Mouse (Mus musculus) heart, embryonic 16.5 days (tissue): ENCODE measurements around the gene Cotl1. TPM values are rescaled to one million over a fixed set of nuclear protein-coding genes. Genes with fewer than 3 reads are reported as not detected.

Source experiments
- ATAC-seq: fragments of 200-750 bp; cut with Nextera tagmentation; replicated peaks from 2 replicates; pipeline ENCODE4 v1.8.0; 2017; ENCODE audit warnings: moderate number of reproducible peaks; ENCODE audit not compliant: insufficient read depth, low FRiP score; ENCODE audit errors: extremely low read depth
- H3K27ac ChIP-seq: fragments of 300-500 bp; sonication (generic); 2 replicates; pipeline ENCODE4 v1.5.1; 2014; ENCODE audit warnings: mild to moderate bottlenecking, low read length, control low read depth, moderate library complexity
- H3K27me3 ChIP-seq: fragments of 300-500 bp; sonication (generic); 2 replicates; pipeline ENCODE4 v1.6.1; 2014; ENCODE audit warnings: low read length, mixed read lengths; ENCODE audit not compliant: control insufficient read depth, insufficient read depth
- H3K36me3 ChIP-seq: fragments of 300-500 bp; sonication (generic); 2 replicates; pipeline ENCODE4 v1.6.1; 2014; ENCODE audit not compliant: control insufficient read depth, insufficient read depth
- H3K4me1 ChIP-seq: fragments of 300-500 bp; sonication (generic); 2 replicates; pipeline ENCODE4 v1.6.1; 2014; ENCODE audit warnings: low read length, mixed read lengths; ENCODE audit not compliant: control insufficient read depth, insufficient read depth
- H3K4me2 ChIP-seq: fragments of 300-500 bp; sonication (generic); 2 replicates; pipeline ENCODE4 v1.6.1; 2014; ENCODE audit warnings: low read depth, mild to moderate bottlenecking, control low read depth, low read length
- H3K4me3 ChIP-seq: fragments of 300-500 bp; sonication (generic); 2 replicates; pipeline ENCODE4 v1.5.1; 2014; ENCODE audit warnings: mild to moderate bottlenecking, control low read depth, low read length
- H3K9ac ChIP-seq: fragments of 300-500 bp; sonication (generic); 2 replicates; pipeline ENCODE4 v1.6.1; 2014; ENCODE audit warnings: low read length, control low read depth
- H3K9me3 ChIP-seq: fragments of 300-500 bp; sonication (generic); replicated peaks from 2 replicates; pipeline ENCODE4 v1.6.1; 2016; ENCODE audit warnings: low read length; ENCODE audit not compliant: control insufficient read depth
- WGBS: fragments of 180-500 bp; shearing (Covaris S2); extraction: QIAGEN DNeasy Blood & Tissue Kit; methylation state at CpG from one replicate; pipeline ENCODE4 v1.1.7; 2014; 5-methylcytosine and 5-hydroxymethylcytosine counted together
- polyA plus RNA-seq: library from polyadenylated mRNA; unstranded; fragments of >200 nt; fragmentation: Nextera tagmentation; extraction: Ambion mirVana; gene quantifications from 2 replicates; pipeline ENCODE4 v1.2.1, GENCODE M21; 2015

Cotl1 gene
- polyA plus RNA-seq, 1 experiment from 2014 or later: 56.1 TPM

DNA sequence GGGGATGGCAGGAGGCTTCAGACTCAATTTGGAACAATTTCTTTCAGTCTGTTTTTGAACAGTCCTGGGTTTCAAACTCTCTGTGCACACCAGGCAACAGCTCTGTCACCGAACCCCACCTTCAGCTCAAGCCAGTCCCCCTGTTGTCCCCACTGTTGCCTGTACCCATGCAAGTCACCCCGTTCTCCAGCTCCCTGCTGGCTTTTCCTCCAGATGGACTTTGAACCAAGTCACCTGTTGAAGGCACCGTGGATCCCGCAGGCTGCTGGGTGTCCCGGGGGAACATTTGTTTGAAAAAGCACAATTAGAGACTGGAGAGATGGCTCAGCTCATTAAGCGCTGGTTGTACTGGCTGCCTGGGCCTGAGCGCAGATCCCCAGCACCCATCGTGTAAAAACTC, 35.1 kb downstream of the Cotl1 start:
- WGBS: 75% methylated on average over 8 of the region's 8 CpGs
- H3K9ac ChIP-seq: no peak overlapping the region
- H3K4me1 ChIP-seq: 0 out of 2 replicates have a peak, but pooled peaks cover 3% of the 10 kb centered on the region
- no peaks in the 10 kb centered on the region for H3K27me3 ChIP-seq
- H3K4me3 ChIP-seq: no peak overlapping the region
- no peak overlapping the region for H3K27ac ChIP-seq
- no peaks in the 10 kb centered on the region for H3K9me3 ChIP-seq
- ATAC-seq: no peak
- H3K4me2 ChIP-seq: no peak overlapping the region
- peaks cover 2% of the 10 kb centered on the region; the same call in 1 of the 2 replicates for H3K36me3 ChIP-seq

DNA sequence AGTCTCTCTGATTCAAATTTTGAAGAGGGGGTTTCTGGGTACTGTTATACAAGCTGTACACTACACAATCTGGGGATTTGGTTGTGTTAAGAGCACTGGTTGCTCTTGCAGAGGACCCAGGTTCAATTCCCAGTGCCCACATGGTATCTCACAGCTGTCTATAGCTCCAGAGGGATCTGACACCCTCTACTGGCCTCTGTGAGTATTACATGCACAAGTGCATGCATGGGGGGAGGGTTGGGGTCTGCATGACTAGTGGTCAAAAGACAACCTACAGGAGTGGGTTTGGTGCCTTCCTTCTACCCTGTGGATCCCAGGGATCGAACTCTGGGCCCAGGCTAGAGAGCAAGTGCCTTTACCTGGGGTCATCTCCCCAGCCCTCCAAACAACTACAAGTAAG, 37.8 kb downstream of the Cotl1 start:
- Histone ChIP-seq H3K36me3 (no peaks in the 10 kb centered on the region), H3K9me3 (no peaks in the 10 kb centered on the region), H3K4me3 (no peak overlapping the region), H3K27me3 (no peaks in the 10 kb centered on the region), H3K4me1 (peaks cover 9% of the 10 kb centered on the region), H3K9ac (no peak overlapping the region), H3K4me2 (no peak overlapping the region), H3K27ac (no peak overlapping the region)
- WGBS: 87% methylated on average over 1 of the region's 1 CpGs
- ATAC-seq: no peak

DNA sequence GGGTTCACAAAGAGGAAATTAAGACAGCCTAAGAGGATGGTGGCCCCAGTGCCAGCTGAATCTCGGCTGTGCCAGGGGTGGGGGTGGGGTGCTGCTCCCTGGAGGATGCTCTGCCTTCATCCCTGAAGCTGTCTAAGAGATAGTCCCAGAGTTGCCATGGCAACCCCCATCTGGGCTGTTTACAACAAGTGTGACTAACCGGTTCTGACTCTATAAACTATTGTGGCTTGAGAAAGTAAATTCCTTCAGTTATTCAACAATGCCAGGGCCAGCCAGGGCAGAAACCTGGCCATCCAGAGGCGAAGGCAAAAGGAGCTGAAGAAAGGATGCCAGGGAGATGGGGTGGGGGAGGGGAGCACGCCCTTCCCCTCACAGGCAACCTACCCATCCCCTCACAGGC, 39.2 kb downstream of the Cotl1 start:
- no peak for ATAC-seq
- H3K9me3 ChIP-seq: no peaks in the 10 kb centered on the region
- no peak overlapping the region for H3K4me2 ChIP-seq
- H3K36me3 ChIP-seq: no peaks in the 10 kb centered on the region
- WGBS: 25% methylated on average over 4 of the region's 4 CpGs
- no peaks in the 10 kb centered on the region for H3K27me3 ChIP-seq
- H3K4me3 ChIP-seq: no peak overlapping the region
- no peak overlapping the region for H3K9ac ChIP-seq
- peaks cover 6% of the 10 kb centered on the region for H3K4me1 ChIP-seq
- no peak overlapping the region for H3K27ac ChIP-seq

DNA sequence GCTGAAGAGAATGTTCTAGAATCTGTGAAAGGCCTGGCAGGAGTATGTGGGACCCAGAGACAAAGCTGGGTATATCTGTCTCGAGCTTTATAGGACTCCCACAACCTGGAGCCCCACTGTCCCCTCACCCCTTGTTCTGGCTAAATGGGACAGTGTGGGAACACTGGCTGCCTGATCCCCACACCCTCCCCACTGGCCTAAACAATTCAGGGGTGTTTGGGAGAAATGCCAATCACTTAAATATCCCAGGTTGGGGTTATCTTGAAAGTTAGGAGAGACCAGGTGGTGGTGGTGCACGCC, 41.4 kb downstream of the Cotl1 start:
- no peaks in the 10 kb centered on the region for H3K9me3 ChIP-seq
- no peak overlapping the region for H3K9ac ChIP-seq
- H3K36me3 ChIP-seq: no peaks in the 10 kb centered on the region
- peaks cover 6% of the 10 kb centered on the region for H3K4me1 ChIP-seq
- peak overlapping the region; percentile 57 for H3K4me2 ChIP-seq
- H3K27ac ChIP-seq: no peak overlapping the region
- H3K4me3 ChIP-seq: no peak overlapping the region
- no peak for ATAC-seq
- H3K27me3 ChIP-seq: no peaks in the 10 kb centered on the region
- WGBS: 65% methylated on average over 2 of the region's 2 CpGs

DNA sequence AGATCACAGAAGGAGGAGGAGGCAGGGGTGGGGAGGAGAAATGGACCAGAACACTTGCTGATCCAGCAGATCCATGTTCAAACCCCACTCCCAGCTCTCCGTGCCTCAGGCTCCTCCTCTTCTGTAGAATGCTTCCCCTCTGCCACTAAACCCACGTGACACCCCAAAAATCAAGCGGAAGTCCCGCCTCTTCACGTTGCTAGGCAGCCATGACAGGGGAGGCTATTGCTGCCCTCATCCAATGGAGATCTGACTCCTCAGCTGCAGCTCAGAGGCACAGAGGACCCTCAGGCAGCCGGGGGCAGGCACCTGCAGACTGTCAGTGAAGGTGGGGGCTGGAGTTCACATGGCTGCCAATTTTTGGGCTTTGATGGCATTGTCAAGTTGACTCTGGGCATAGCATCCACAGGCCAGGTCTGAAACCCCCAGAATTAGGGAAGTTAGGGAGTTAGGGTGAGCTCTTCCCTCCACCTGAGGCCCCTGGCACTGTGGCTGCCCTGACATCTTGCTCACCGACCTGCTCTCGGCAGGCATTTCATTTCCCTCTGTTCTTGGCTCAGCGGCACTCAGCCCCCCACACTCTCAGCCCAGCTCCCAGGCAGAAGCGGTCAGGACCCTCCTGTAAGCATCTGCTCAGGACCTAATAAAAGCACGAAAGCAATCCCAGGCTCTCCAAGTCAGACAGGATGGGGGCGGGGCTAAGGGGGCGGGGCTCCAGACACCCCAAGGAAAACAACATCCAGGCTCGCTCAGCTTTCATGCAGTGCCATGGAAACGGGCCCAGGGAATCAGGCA, 42.0 kb downstream of the Cotl1 start:
- H3K9ac ChIP-seq: 0 out of 2 replicates have a peak overlapping the region, but pooled peaks have one; percentile 41
- H3K36me3 ChIP-seq: no peaks in the 10 kb centered on the region
- peak; percentile 59 for ATAC-seq
- peak overlapping the region; percentile 57 for H3K4me2 ChIP-seq
- peak overlapping the region; percentile 22; the same call in 1 of the 2 replicates for H3K4me3 ChIP-seq
- peak overlapping the region; percentile 34 for H3K27ac ChIP-seq
- peaks cover 6% of the 10 kb centered on the region for H3K4me1 ChIP-seq
- WGBS: 12% methylated on average over 15 of the region's 15 CpGs
- no peaks in the 10 kb centered on the region for H3K9me3 ChIP-seq
- no peaks in the 10 kb centered on the region for H3K27me3 ChIP-seq

DNA sequence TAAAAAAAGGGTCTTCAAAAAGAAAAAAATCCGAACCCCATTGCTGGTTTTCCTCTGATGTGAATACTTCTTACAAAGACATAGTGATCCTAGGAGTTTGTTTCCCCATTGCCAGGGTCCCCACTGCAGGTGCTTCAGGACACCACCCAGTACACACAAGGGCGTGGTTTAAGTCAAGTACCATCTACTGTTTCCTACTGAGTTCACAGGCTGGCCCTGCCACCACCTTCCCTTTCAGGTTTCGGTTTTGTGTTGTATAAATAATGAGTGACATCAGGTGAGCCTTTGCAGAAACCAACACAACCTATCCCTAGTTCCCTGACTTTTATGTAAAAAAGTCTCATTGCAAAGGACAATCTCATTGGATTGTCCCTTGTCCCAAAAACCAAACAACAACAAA, 44.7 kb downstream of the Cotl1 start:
- Histone ChIP-seq H3K4me2 (no peak overlapping the region), H3K36me3 (no peaks in the 10 kb centered on the region), H3K4me1 (peaks cover 12% of the 10 kb centered on the region), H3K9ac (no peak overlapping the region), H3K27me3 (no peaks in the 10 kb centered on the region), H3K4me3 (no peak overlapping the region), H3K27ac (no peak overlapping the region), H3K9me3 (no peaks in the 10 kb centered on the region)
- ATAC-seq: no peak
- WGBS: 85% methylated on average over 3 of the region's 3 CpGs

DNA sequence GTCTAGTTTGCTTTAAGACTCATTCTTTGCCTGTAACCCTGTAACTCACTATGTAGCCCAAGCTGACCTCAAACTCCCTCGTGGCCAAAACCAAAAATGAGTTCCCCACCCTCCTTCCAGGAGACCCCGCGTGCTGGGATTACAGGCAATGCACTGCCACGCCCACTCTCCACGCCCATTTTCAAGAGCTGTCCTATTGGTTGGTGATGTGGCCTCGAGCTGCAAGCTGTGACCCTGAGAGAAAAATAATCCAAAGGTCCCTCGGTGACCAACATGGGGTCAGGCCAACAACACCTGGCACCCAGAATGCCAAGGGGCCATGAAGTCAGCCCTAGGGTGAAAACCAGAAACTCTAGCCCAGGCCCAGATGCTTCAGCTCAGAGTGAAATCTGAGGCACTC, 45.7 kb downstream of the Cotl1 start:
- ATAC-seq: no peak
- Histone ChIP-seq H3K4me3 (no peak overlapping the region), H3K9ac (no peak overlapping the region), H3K4me2 (no peak overlapping the region), H3K27ac (no peak overlapping the region), H3K4me1 (peaks cover 12% of the 10 kb centered on the region), H3K9me3 (no peaks in the 10 kb centered on the region), H3K36me3 (no peaks in the 10 kb centered on the region), H3K27me3 (no peaks in the 10 kb centered on the region)
- WGBS: 49% methylated on average over 7 of the region's 7 CpGs

DNA sequence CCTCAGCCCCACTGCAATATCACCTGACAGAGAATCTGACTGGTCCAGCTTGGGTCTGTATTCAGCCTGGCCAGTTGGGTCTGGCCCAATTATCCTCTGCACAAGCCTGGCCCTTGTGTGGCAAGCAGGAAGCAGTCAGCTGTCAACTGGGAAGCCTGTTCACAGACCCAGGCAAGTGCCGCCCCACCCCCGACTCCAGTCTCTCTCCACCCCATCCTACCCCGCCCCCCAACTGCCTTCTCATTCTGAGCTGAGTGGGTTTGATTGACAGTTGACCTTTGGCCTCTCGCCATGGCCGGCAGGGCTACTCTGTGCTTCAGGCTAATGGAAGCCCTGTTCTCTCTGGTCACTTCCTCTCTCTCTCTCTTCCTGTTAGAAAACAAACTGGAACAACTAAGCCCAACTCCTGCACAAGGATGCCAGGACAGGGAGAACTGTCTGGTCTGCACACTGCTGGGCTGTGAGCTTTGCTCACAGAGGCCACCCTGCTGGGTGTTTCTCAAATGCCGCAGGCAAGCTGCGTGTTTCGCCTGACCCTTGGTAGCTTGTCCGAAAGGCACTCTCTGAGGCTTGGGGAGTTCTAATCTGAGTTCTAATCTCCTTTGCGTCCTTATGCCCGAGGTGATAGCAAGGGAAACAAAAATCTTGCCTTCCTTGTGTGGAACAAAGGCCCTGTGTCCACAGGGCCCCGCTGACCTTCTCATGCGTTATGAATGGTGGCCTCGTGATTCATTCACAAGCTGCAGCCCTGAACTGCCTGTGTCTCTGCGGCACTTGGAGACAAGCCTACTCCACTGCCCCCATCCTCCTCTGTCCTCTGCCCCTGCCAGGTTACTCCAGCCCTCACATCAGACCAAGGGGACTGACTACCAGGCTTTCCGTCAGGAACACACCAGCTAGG, 48.3 kb downstream of the Cotl1 start:
- Histone ChIP-seq H3K27me3 (0 out of 2 replicates have a peak, but pooled peaks cover 2% of the 10 kb centered on the region), H3K4me2 (no peak overlapping the region), H3K4me3 (no peak overlapping the region), H3K9me3 (no peaks in the 10 kb centered on the region), H3K36me3 (no peaks in the 10 kb centered on the region), H3K9ac (no peak overlapping the region), H3K4me1 (peaks cover 5% of the 10 kb centered on the region; the same call in 1 of the 2 replicates), H3K27ac (0 out of 2 replicates have a peak overlapping the region, but pooled peaks have one; percentile 16)
- ATAC-seq: no peak
- 39% methylated on average over 16 of the region's 16 CpGs for WGBS

DNA sequence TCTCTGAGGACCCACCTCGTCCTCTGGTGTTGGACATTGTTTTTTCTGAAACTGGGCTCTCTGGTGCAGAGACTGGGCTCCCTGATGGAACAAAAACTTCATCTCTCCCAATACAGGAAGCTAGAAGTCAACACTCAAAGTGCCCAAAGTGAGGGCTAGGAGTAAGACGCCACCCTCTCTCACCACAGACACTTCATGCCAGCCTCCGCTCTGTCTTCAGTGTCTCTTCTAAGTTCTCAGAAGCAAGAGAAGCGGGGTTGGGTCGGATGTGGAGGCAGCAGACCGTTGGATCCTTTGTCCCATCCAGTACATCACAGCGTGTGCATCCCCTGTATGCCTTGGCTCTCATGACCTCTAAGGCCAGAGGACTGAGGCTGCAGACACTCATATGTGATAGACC, 50.8 kb downstream of the Cotl1 start:
- H3K9ac ChIP-seq: no peak overlapping the region
- no peaks in the 10 kb centered on the region for H3K9me3 ChIP-seq
- peaks cover 5% of the 10 kb centered on the region; the same call in 1 of the 2 replicates for H3K4me1 ChIP-seq
- H3K27me3 ChIP-seq: peaks cover 4% of the 10 kb centered on the region; the same call in 1 of the 2 replicates
- no peak overlapping the region for H3K27ac ChIP-seq
- no peak for ATAC-seq
- no peaks in the 10 kb centered on the region for H3K36me3 ChIP-seq
- H3K4me2 ChIP-seq: no peak overlapping the region
- 86% methylated on average over 7 of the region's 7 CpGs for WGBS
- no peak overlapping the region for H3K4me3 ChIP-seq
